9 mouse cellular contexts compared by ENCODE assay signal in the genomic region with DNA sequence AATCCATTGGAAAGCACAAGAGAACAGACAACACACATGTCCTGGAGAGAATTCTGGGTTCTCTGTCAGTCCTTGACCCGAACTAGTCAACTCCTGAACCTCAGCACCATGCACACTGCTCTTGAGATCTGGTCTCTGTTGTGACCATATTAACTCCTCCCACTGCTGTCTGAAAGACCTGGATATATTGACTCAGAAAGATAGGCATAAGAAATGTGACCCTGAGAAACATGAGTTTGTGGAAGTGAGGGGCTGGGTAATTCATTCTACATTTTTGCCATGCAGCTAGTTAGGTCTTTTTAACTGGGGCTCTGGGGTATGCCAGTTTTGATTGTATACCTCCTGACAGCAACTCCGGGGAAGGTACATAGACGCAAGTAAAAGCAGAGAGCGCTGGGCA. TPM values are rescaled to one million over a fixed set of nuclear protein-coding genes. Genes with fewer than 3 reads are reported as not detected.
DNase-seq lines count a peak whose midpoint lies in the region; ATAC-seq lines count a peak whose summit lies in the region.
"Had no signal": no experiment of that assay in that cellular context is flagged by ENCODE, and none has a peak within 500 bp of the region (broad histone marks: within the 10 kb centered on the region; RNA-seq: fewer than 3 reads in every experiment).

No protein-coding gene starts in this region.

- peak overlapping the region; percentile 68 for H3K4me2 ChIP-seq in heart, embryonic 11.5 days
- H3K4me2 ChIP-seq in neural tube, embryonic 11.5 days (ENCODE audit: low read depth), result peak overlapping the region; percentile 82
- peak overlapping the region; percentile 69 for H3K4me2 ChIP-seq in liver, embryonic 13.5 days

- H3K9me3 ChIP-seq in heart, embryonic 11.5 days (replicated peaks; ENCODE audit: control insufficient read depth, low read length), result no peaks in the 10 kb centered on the region
- no peaks in the 10 kb centered on the region for H3K9me3 ChIP-seq in neural tube, embryonic 11.5 days (ENCODE audit: control insufficient read depth, low read length)
- no peaks in the 10 kb centered on the region for H3K9me3 ChIP-seq in liver, embryonic 13.5 days (replicated peaks)

- no peaks in the 10 kb centered on the region for H3K27me3 ChIP-seq in heart, embryonic 11.5 days (ENCODE audit: control insufficient read depth, insufficient read depth, low read length)
- peaks cover 2% of the 10 kb centered on the region; the same call in 1 of the 2 replicates for H3K27me3 ChIP-seq in neural tube, embryonic 11.5 days (ENCODE audit: control insufficient read depth, insufficient read depth, low read length)
- H3K27me3 ChIP-seq in liver, embryonic 13.5 days, result peaks cover 40% of the 10 kb centered on the region

- peaks cover 6% of the 10 kb centered on the region for H3K4me1 ChIP-seq in heart, embryonic 11.5 days (ENCODE audit: control insufficient read depth, insufficient read depth, low read length)
- peaks cover 7% of the 10 kb centered on the region for H3K4me1 ChIP-seq in neural tube, embryonic 11.5 days (ENCODE audit: control insufficient read depth, insufficient read depth, low read length)
- H3K4me1 ChIP-seq in liver, embryonic 13.5 days (replicated peaks), result no peaks in the 10 kb centered on the region

- H3K9ac ChIP-seq in heart, embryonic 11.5 days (ENCODE audit: low read depth, low read length), result peak overlapping the region; percentile 91; the same call in 1 of the 2 replicates
- H3K9ac ChIP-seq in neural tube, embryonic 11.5 days (ENCODE audit: low read length), result no peak overlapping the region
- H3K9ac ChIP-seq in liver, embryonic 13.5 days, result no peak overlapping the region

- H3K27ac ChIP-seq in heart, embryonic 11.5 days (ENCODE audit: low read depth, low read length), result no peak overlapping the region
- H3K27ac ChIP-seq in neural tube, embryonic 11.5 days (ENCODE audit: low read depth, low read length), result no peak overlapping the region
- H3K27ac ChIP-seq in liver, embryonic 13.5 days, result no peak overlapping the region

- peak overlapping the region; percentile 84 for H3K4me3 ChIP-seq in heart, embryonic 11.5 days (ENCODE audit: low read depth, low read length)
- peak overlapping the region; percentile 58 for H3K4me3 ChIP-seq in neural tube, embryonic 11.5 days (ENCODE audit: low read depth, low read length)
- H3K4me3 ChIP-seq in liver, embryonic 13.5 days (replicated peaks), result peak overlapping the region; percentile 59

- DNase-seq in heart, adult 9 months (ENCODE audit: low spot score in 2 of 2), result no peak
- peak; percentile 10 for DNase-seq in neural tube, embryonic 11.5 days (ENCODE audit: low spot score)
- no peak for DNase-seq in neural tube, embryonic 10.5 days (ENCODE audit: extremely low spot score, low spot score)
- DNase-seq in liver, embryonic 13.5 days, result no peak
- DNase-seq in adrenal gland, adult 8-10 months, result no peak
- no peak for DNase-seq in urinary bladder, postnatal 36 days (ENCODE audit: low spot score in 2 of 2)
- DNase-seq in left cerebral cortex, postnatal 14 days (ENCODE audit: low spot score in 2 of 2), result no peak

- WGBS in heart, embryonic 11.5 days (ENCODE audit: insufficient replicate concordance), result 21% methylated on average over 4 of the region's 4 CpGs
- 36% methylated on average over 4 of the region's 4 CpGs for WGBS in neural tube, embryonic 11.5 days
- 33% methylated on average over 4 of the region's 4 CpGs for WGBS in liver, embryonic 13.5 days (ENCODE audit: insufficient replicate concordance)

- H3K36me3 ChIP-seq in heart, embryonic 11.5 days (ENCODE audit: control insufficient read depth, insufficient read depth, low read length), result peaks cover 3% of the 10 kb centered on the region; the same call in 1 of the 2 replicates
- no peaks in the 10 kb centered on the region for H3K36me3 ChIP-seq in neural tube, embryonic 11.5 days (ENCODE audit: control insufficient read depth, insufficient read depth, low read length)
- H3K36me3 ChIP-seq in liver, embryonic 13.5 days, result no peaks in the 10 kb centered on the region

- intact Hi-C loops in left cerebral cortex, postnatal 14 days (cut with DNase I), result no loop called here

- no peak for ATAC-seq in heart, embryonic 11.5 days (replicated peaks; ENCODE audit: insufficient number of reproducible peaks, low FRiP score, low TSS enrichment)
- ATAC-seq in neural tube, embryonic 11.5 days (ENCODE audit: insufficient read depth, low FRiP score, low TSS enrichment), result no peak
- no peak for ATAC-seq in liver, embryonic 13.5 days (ENCODE audit: low read depth)
- ATAC-seq: CD4-positive, CD25-positive, alpha-beta regulatory T cell, adult 4 months had no signal

RNA-seq across cellular contexts. Expression of gene P3h2, which starts 1.3 kb away (rescaled TPM):
- 18.2 and 18.9 TPM in 2 replicates for polyA plus RNA-seq in heart, embryonic 11.5 days (2014; fragmentation: Nextera tagmentation; extraction: Ambion mirVana)
- 4.6 and 5.3 TPM in 2 replicates for polyA plus RNA-seq in neural tube, embryonic 11.5 days (2014; fragmentation: Nextera tagmentation; extraction: Ambion mirVana)
- 0.54 and 0.68 TPM in 2 replicates for polyA plus RNA-seq in liver, embryonic 13.5 days (2015; fragmentation: Nextera tagmentation; extraction: Ambion mirVana)
- total RNA-seq in adrenal gland, adult 8-10 months (2022), result 10 to 100 TPM in 2 of 4 experiments, 1 to 10 TPM in 2; 8.9 to 11.1 (median 9.7) TPM
- total RNA-seq in left cerebral cortex, postnatal 14 days (2021), result 1 to 10 TPM; 3.6 to 3.8 TPM
- polyA plus RNA-seq: CD4-positive, CD25-positive, alpha-beta regulatory T cell, adult 4 months had no signal
